Mouse (Mus musculus): ENCODE measurements around the gene Rnpepl1. TPM values are rescaled to one million over a fixed set of nuclear protein-coding genes. Genes with fewer than 3 reads are reported as not detected.
A peak's percentile ranks its signal among the peaks of the same experiment; 100 is the strongest.

Gene Rnpepl1
- total and polyA plus RNA-seq, 3 experiments: 5.1 to 20.2 (median 14.6) TPM

GRCm38 (mm10) chr1:92906779-92907631 lies 3.6 kb upstream of the Rnpepl1 start, which contains the start of gene Dusp28 (continued):
- TF ChIP-seq UBTF (IDR thresholded peaks at IDR 0.05; ENCODE audit: low read depth, low read length): no peak
- TF ChIP-seq MEF2A (IDR thresholded peaks at IDR 0.05; ENCODE audit: borderline replicate concordance, low read depth, low read length): 0 out of 2 replicates have a peak, but pooled peaks have one; percentile 12
- TF ChIP-seq BHLHE40 (IDR thresholded peaks at IDR 0.05; ENCODE audit: low read depth, low read length): no peak
- peak; percentile 71; the same call in 1 of the 2 replicates for TF ChIP-seq TCF12 (IDR thresholded peaks at IDR 0.05; ENCODE audit: low read depth, low read length)
- no peak for TF ChIP-seq MYC (IDR thresholded peaks at IDR 0.05; ENCODE audit: low read depth, low read length)
- no peak for TF ChIP-seq MAZ (IDR thresholded peaks at IDR 0.05; ENCODE audit: low read depth, low read length)
- TF ChIP-seq IRF4 (IDR thresholded peaks at IDR 0.05; ENCODE audit: low read depth, low read length): peak; percentile 46; the same call in 1 of the 2 replicates
- TF ChIP-seq RAD21 (IDR thresholded peaks at IDR 0.05; ENCODE audit: low read depth, low read length): no peak
- TF ChIP-seq ETS1 (conservative IDR thresholded peaks at IDR 0.05; ENCODE audit: low read depth, low read length): no peak
- no peak for TF ChIP-seq RCOR1 (conservative IDR thresholded peaks at IDR 0.05; ENCODE audit: low read depth, low read length)
- TF ChIP-seq ZKSCAN1 (IDR thresholded peaks at IDR 0.05; ENCODE audit: borderline replicate concordance, low read depth, low read length): no peak
- TF ChIP-seq SIN3A (IDR thresholded peaks at IDR 0.05; ENCODE audit: low read length): peak; percentile 84
- no peak for TF ChIP-seq SMC3 (IDR thresholded peaks at IDR 0.05; ENCODE audit: low read depth, low read length)
- TF ChIP-seq PAX5 (IDR thresholded peaks at IDR 0.05; ENCODE audit: low read length): no peak

GRCm38 (mm10) chr1:92907632-92908360 lies 2.8 kb upstream of the Rnpepl1 start:
- dilution Hi-C loops (cut with MboI; ENCODE audit: extremely low pct_ligation_motif_present, extremely low pct_unique_long_range_greater_than_20kb, low sequenced_read_pairs) (no loop called here), in situ Hi-C loops (cut with MboI; ENCODE audit: low pct_ligation_motif_present, low pct_unique_long_range_greater_than_20kb, low sequenced_read_pairs) (no loop called here)
- Histone ChIP-seq H3K4me2 (ENCODE audit: insufficient read depth, low read depth, poor library complexity, severe bottlenecking) (peak overlapping the region; percentile 54), H3K27ac (ENCODE audit: insufficient read depth, low read depth) (no peak overlapping the region), H3K9me3 (replicated peaks; ENCODE audit: low read length) (peaks cover 2% of the 10 kb centered on the region), H3K79me2 (replicated peaks; ENCODE audit: control insufficient read depth, extremely low read depth, insufficient read depth, poor library complexity, severe bottlenecking) (no peaks in the 10 kb centered on the region), H3K4me3 (replicated peaks in 1 of 3; ENCODE audit: low read depth in 2 of 3, low read length in 2 of 3, poor library complexity in 1 of 3) (peak overlapping the region; percentile 57 to 79 (median 57)), H3K4me1 (ENCODE audit: control insufficient read depth in 1 of 2, insufficient read depth in 2 of 2) (peaks cover 17 to 42% of the 10 kb centered on the region in 2 experiments), H3K36me3 (replicated peaks in 1 of 2; ENCODE audit: control insufficient read depth in 1 of 2, insufficient read depth in 1 of 2, low read length in 1 of 2) (peaks cover 0 to 8% of the 10 kb centered on the region in 2 experiments), H3K27me3 (replicated peaks) (peaks cover 11% of the 10 kb centered on the region), H3K9ac (ENCODE audit: insufficient read depth, low read depth) (peak overlapping the region; percentile 70)
- DNase-seq (ENCODE audit: extremely low read depth): no peak
- TF ChIP-seq ELF1 (IDR thresholded peaks at IDR 0.05; ENCODE audit: low read depth, low read length): no peak
- no peak for TF ChIP-seq JUN (IDR thresholded peaks at IDR 0.05; ENCODE audit: insufficient read depth, low read depth, low read length)
- no peak for TF ChIP-seq ETS1 (conservative IDR thresholded peaks at IDR 0.05; ENCODE audit: low read depth, low read length)
- no peak for TF ChIP-seq UBTF (IDR thresholded peaks at IDR 0.05; ENCODE audit: low read depth, low read length)
- TF ChIP-seq CHD1 (IDR thresholded peaks at IDR 0.05; ENCODE audit: low read depth, low read length): no peak
- TF ChIP-seq TBP (conservative IDR thresholded peaks at IDR 0.05; ENCODE audit: low read depth, low read length): no peak
- TF ChIP-seq HCFC1 (IDR thresholded peaks at IDR 0.05; ENCODE audit: low read depth, low read length): no peak
- TF ChIP-seq RCOR1 (conservative IDR thresholded peaks at IDR 0.05; ENCODE audit: low read depth, low read length): no peak
- no peak for TF ChIP-seq POLR2A (IDR thresholded peaks at IDR 0.05; ENCODE audit: low read depth, low read length)
- no peak for TF ChIP-seq CHD2 (IDR thresholded peaks at IDR 0.05; ENCODE audit: low read length)
- no peak for TF ChIP-seq USF2 (conservative IDR thresholded peaks at IDR 0.05; ENCODE audit: low read depth, low read length)
- no peak for TF ChIP-seq MYC (IDR thresholded peaks at IDR 0.05; ENCODE audit: low read depth, low read length)
- no peak for TF ChIP-seq PAX5 (IDR thresholded peaks at IDR 0.05; ENCODE audit: low read length)
- TF ChIP-seq EP300 (IDR thresholded peaks at IDR 0.05; ENCODE audit: low read length): no peak
- TF ChIP-seq BHLHE40 (IDR thresholded peaks at IDR 0.05; ENCODE audit: low read depth, low read length): no peak
- no peak for TF ChIP-seq MXI1 (IDR thresholded peaks at IDR 0.05; ENCODE audit: low read depth, low read length)
- TF ChIP-seq IRF4 (IDR thresholded peaks at IDR 0.05; ENCODE audit: low read depth, low read length): no peak
